Mouse (Mus musculus) MEL (cell line): ENCODE results near the gene Plk3. TPM values are rescaled to one million over a fixed set of nuclear protein-coding genes. Genes with fewer than 3 reads are reported as not detected.

Source experiments
- DNase-seq: peaks from one replicate; pipeline ENCODE4 v3.0.0; 2011; ENCODE audit warnings: low read depth, low spot score
- H3K27ac ChIP-seq: 2 replicates; pipeline ENCODE4 v1.5.1; 2012; ENCODE audit warnings: low read depth, mild to moderate bottlenecking, control low read depth, low read length, moderate library complexity; ENCODE audit not compliant: control insufficient read depth
- H3K27me3 ChIP-seq, 2 experiments: fragments of 150-350 bp in 1 of 2; sonication (generic) in 1 of 2; 2 replicates each; pipeline ENCODE4 v1.6.1; 2012; ENCODE audit warnings: low read length in 2 of 2, mild to moderate bottlenecking in 2 of 2, improper control_type of control experiment in 1 of 2, moderate library complexity in 1 of 2; ENCODE audit not compliant: insufficient read depth in 2 of 2, control insufficient read depth in 1 of 2
- H3K36me3 ChIP-seq, 2 experiments: 2 replicates each; pipeline ENCODE4 v1.6.1; 2012 to 2014; ENCODE audit warnings: low read length in 2 of 2, improper control_type of control experiment in 1 of 2, inconsistent platforms in 1 of 2, mild to moderate bottlenecking in 1 of 2; ENCODE audit not compliant: insufficient read depth in 2 of 2, control insufficient read depth in 1 of 2
- H3K4me1 ChIP-seq, 2 experiments: fragments of 150-350 bp in 1 of 2; sonication (generic) in 1 of 2; 2 replicates each; pipeline ENCODE4 v1.6.1; 2012; ENCODE audit warnings: low read length in 2 of 2, improper control_type of control experiment in 1 of 2, mild to moderate bottlenecking in 1 of 2; ENCODE audit not compliant: insufficient read depth in 2 of 2, control insufficient read depth in 1 of 2
- H3K4me3 ChIP-seq, 2 experiments: fragments of 150-350 bp in 1 of 2; sonication (generic) in 1 of 2; 2 replicates each; pipeline ENCODE4 v1.5.1; 2012; ENCODE audit warnings: low read depth in 2 of 2, low read length in 2 of 2, mild to moderate bottlenecking in 2 of 2, moderate library complexity in 2 of 2, control low read depth in 1 of 2, improper control_type of control experiment in 1 of 2; ENCODE audit not compliant: control insufficient read depth in 1 of 2, insufficient read depth in 1 of 2
- H3K79me2 ChIP-seq: 2 replicates; pipeline ENCODE4 v1.6.1; 2012; ENCODE audit warnings: mild to moderate bottlenecking, low read length, moderate library complexity; ENCODE audit not compliant: control insufficient read depth, poor library complexity, insufficient read depth
- H3K9ac ChIP-seq: 2 replicates; pipeline ENCODE4 v1.6.1; 2012; ENCODE audit warnings: low read depth, mild to moderate bottlenecking, control low read depth, low read length, moderate library complexity; ENCODE audit not compliant: control insufficient read depth, poor library complexity, severe bottlenecking
- H3K9me3 ChIP-seq: fragments of 150-350 bp; sonication (generic); replicated peaks from 2 replicates; pipeline ENCODE4 v1.6.1; 2012; ENCODE audit warnings: mild to moderate bottlenecking, low read length, improper control_type of control experiment, moderate library complexity; ENCODE audit not compliant: insufficient read depth
- CHD1 ChIP-seq: IDR thresholded peaks from 2 replicates; pipeline ENCODE4 v1.6.1; 2012; ENCODE audit warnings: low read depth, mild to moderate bottlenecking, inconsistent platforms, low read length, improper control_type of control experiment
- CHD2 ChIP-seq: IDR thresholded peaks from 2 replicates; pipeline ENCODE4 v1.6.1; 2011; ENCODE audit warnings: low read length, improper control_type of control experiment
- E2F4 ChIP-seq: IDR thresholded peaks from 2 replicates; pipeline ENCODE4 v1.6.1; 2011; ENCODE audit warnings: low read depth, low read length, improper control_type of control experiment, borderline replicate concordance
- ELF1 ChIP-seq: IDR thresholded peaks from 2 replicates; pipeline ENCODE4 v1.6.1; 2014; ENCODE audit warnings: low read depth, mild to moderate bottlenecking, inconsistent platforms, low read length, improper control_type of control experiment, moderate library complexity
- EP300 ChIP-seq, 2 experiments: IDR thresholded peaks; 2 replicates each; pipeline ENCODE4 v1.6.1; 2011; ENCODE audit warnings: improper control_type of control experiment in 2 of 2, low read length in 2 of 2, low read depth in 1 of 2, mild to moderate bottlenecking in 1 of 2
- ETS1 ChIP-seq: IDR thresholded peaks from 2 replicates; pipeline ENCODE4 v1.6.1; 2012; ENCODE audit warnings: low read depth, mild to moderate bottlenecking, inconsistent platforms, low read length, improper control_type of control experiment, moderate library complexity
- GATA1 ChIP-seq: IDR thresholded peaks from 2 replicates; pipeline ENCODE4 v1.6.1; 2011; ENCODE audit warnings: low read depth, low read length, improper control_type of control experiment
- HCFC1 ChIP-seq: IDR thresholded peaks from 2 replicates; pipeline ENCODE4 v1.6.1; 2012; ENCODE audit warnings: low read depth, mild to moderate bottlenecking, inconsistent platforms, low read length, improper control_type of control experiment, moderate library complexity
- KAT2A ChIP-seq: conservative IDR thresholded peaks from 2 replicates; pipeline ENCODE4 v1.6.1; 2012; ENCODE audit warnings: low read depth, low read length, improper control_type of control experiment, inconsistent platforms
- MAX ChIP-seq: IDR thresholded peaks from 2 replicates; pipeline ENCODE4 v1.6.1; 2011; ENCODE audit warnings: low read length, improper control_type of control experiment
- MXI1 ChIP-seq: IDR thresholded peaks from 2 replicates; pipeline ENCODE4 v1.6.1; 2011; ENCODE audit warnings: mild to moderate bottlenecking, low read depth, low read length, improper control_type of control experiment
- MYB ChIP-seq: IDR thresholded peaks from 2 replicates; pipeline ENCODE4 v1.6.1; 2011; ENCODE audit warnings: mild to moderate bottlenecking, low read depth, low read length, improper control_type of control experiment
- NRF1 ChIP-seq: IDR thresholded peaks from 2 replicates; pipeline ENCODE4 v1.6.1; 2014; ENCODE audit warnings: low read depth, mild to moderate bottlenecking, inconsistent platforms, low read length, improper control_type of control experiment, moderate library complexity; ENCODE audit not compliant: poor library complexity, insufficient read depth, severe bottlenecking
- POLR2AphosphoS2 ChIP-seq: IDR thresholded peaks from 2 replicates; pipeline ENCODE4 v1.6.1; 2011; ENCODE audit warnings: low read length, improper control_type of control experiment
- POLR2AphosphoS5 ChIP-seq: IDR thresholded peaks from 2 replicates; pipeline ENCODE4 v1.6.1; 2012; ENCODE audit warnings: low read depth, borderline replicate concordance, mild to moderate bottlenecking, inconsistent platforms, low read length, moderate library complexity, mixed read lengths
- RAD21 ChIP-seq: IDR thresholded peaks from 2 replicates; pipeline ENCODE4 v1.6.1; 2011; ENCODE audit warnings: mild to moderate bottlenecking, low read depth, low read length, improper control_type of control experiment
- RCOR1 ChIP-seq: IDR thresholded peaks from 2 replicates; pipeline ENCODE4 v1.6.1; 2012; ENCODE audit warnings: low read depth, mild to moderate bottlenecking, inconsistent platforms, low read length, improper control_type of control experiment
- SIN3A ChIP-seq: IDR thresholded peaks from 2 replicates; pipeline ENCODE4 v1.6.1; 2012; ENCODE audit warnings: low read length, improper control_type of control experiment, inconsistent platforms
- SMC3 ChIP-seq: IDR thresholded peaks from 2 replicates; pipeline ENCODE4 v1.6.1; 2011; ENCODE audit warnings: low read depth, low read length, improper control_type of control experiment
- TAL1 ChIP-seq: IDR thresholded peaks from 2 replicates; pipeline ENCODE4 v1.6.1; 2012; ENCODE audit warnings: mild to moderate bottlenecking, inconsistent platforms, low read length, moderate library complexity, mixed read lengths
- UBTF ChIP-seq: IDR thresholded peaks from 2 replicates; pipeline ENCODE4 v1.6.1; 2012; ENCODE audit warnings: low read depth, mild to moderate bottlenecking, inconsistent platforms, low read length, improper control_type of control experiment, moderate library complexity, borderline replicate concordance; ENCODE audit not compliant: insufficient read depth
- USF1 ChIP-seq: IDR thresholded peaks from 2 replicates; pipeline ENCODE4 v1.6.1; 2014; ENCODE audit warnings: low read depth, mild to moderate bottlenecking, inconsistent platforms, low read length, improper control_type of control experiment, moderate library complexity
- USF2 ChIP-seq, 2 experiments: IDR thresholded peaks; 2 replicates each; pipeline ENCODE4 v1.6.1; 2011 to 2012; ENCODE audit warnings: improper control_type of control experiment in 2 of 2, low read length in 2 of 2, borderline replicate concordance in 1 of 2, inconsistent platforms in 1 of 2, low read depth in 1 of 2, mild to moderate bottlenecking in 1 of 2; ENCODE audit not compliant: insufficient read depth in 1 of 2
- ZC3H11A ChIP-seq: IDR thresholded peaks from 2 replicates; pipeline ENCODE4 v1.6.1; 2012; ENCODE audit warnings: low read depth, mild to moderate bottlenecking, inconsistent platforms, low read length, improper control_type of control experiment
- ZMIZ1 ChIP-seq: IDR thresholded peaks from 2 replicates; pipeline ENCODE4 v1.6.1; 2012; ENCODE audit warnings: low read depth, mild to moderate bottlenecking, inconsistent platforms, low read length, improper control_type of control experiment, moderate library complexity
- polyA plus RNA-seq, 2 experiments: library from polyadenylated mRNA; stranded (reverse) in 1 of 2; unstranded in 1 of 2; fragments of >175 nt in 1 of 2; fragments of >200 nt in 1 of 2; gene quantifications; 2 replicates each; pipeline versions ENCODE4 v1.2.1 to v1.2.4; 2012; ENCODE audit warnings: low replicate concordance in 2 of 2, low read depth in 1 of 2; ENCODE audit not compliant: insufficient read length in 2 of 2, insufficient read depth in 1 of 2, missing spikeins in 1 of 2
- total RNA-seq: library from RNA; depleted of rRNA; stranded (reverse); fragments of 300-350 nt; gene quantifications from 2 replicates; pipeline ENCODE4 v1.2.3, GENCODE M21; 2012

The Plk3 gene
- total and polyA plus RNA-seq, 3 experiments = 5.3 to 13.8 TPM; not detected in 1

GRCm38 (mm10) chr4:117139217-117139612 lies 5.5 kb upstream of the Plk3 start (continued):
- TF ChIP-seq ETS1 (no peak), TAL1 (no peak), ZC3H11A (peak; percentile 67), MAX (peak; percentile 98), RAD21 (peak; percentile 79), POLR2AphosphoS5 (no peak), ELF1 (no peak)

GRCm38 (mm10) chr4:117138295-117139216 lies 4.8 kb upstream of the Plk3 start:
- H3K9me3 ChIP-seq = no peaks in the 10 kb centered on the region
- peak overlapping the region; percentile 55 for H3K27ac ChIP-seq
- H3K4me3 ChIP-seq = peak overlapping the region; percentile 3 to 8; a peak in 2 of 4 replicates
- peaks cover 5 to 22% of the 10 kb centered on the region in 2 experiments for H3K4me1 ChIP-seq
- no peak for DNase-seq
- peak overlapping the region; percentile 70 for H3K9ac ChIP-seq
- H3K79me2 ChIP-seq = peaks cover 2% of the 10 kb centered on the region
- H3K36me3 ChIP-seq = peaks cover 0 to 4% of the 10 kb centered on the region in 2 experiments; a peak in 2 of 4 replicates
- H3K27me3 ChIP-seq = no peaks in the 10 kb centered on the region
- no peak for TF ChIP-seq MYB
- TF ChIP-seq UBTF = no peak
- no peak for TF ChIP-seq USF1
- TF ChIP-seq E2F4 = no peak
- TF ChIP-seq ELF1 = no peak
- no peak for TF ChIP-seq USF2 (IDR thresholded peaks at IDR 0.05; ENCODE audit: borderline replicate concordance in 1 of 2, insufficient read depth in 1 of 2, low read depth in 1 of 2, low read length in 2 of 2)
- TF ChIP-seq EP300 (IDR thresholded peaks at IDR 0.05; ENCODE audit: low read depth in 1 of 2, low read length in 2 of 2) = no peak

DNA sequence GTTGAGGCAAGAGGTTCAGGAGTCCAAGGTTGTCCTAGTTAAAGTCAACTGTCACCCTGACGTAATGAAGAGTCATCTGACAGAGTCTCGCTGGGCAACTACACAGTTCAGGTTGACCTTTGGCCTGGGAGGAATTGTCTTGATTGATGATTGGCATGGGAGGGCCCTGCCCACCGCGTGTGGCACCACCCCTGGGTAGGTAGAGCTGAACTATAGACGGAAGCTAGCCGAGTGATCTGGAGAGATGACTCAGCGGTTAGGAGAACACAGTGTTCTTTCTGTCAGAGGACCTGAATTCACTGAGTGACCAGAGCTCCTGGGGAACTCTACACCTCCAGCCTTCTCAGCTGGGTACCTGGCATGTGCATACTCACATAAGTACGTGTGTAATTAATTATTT lies 2.3 kb upstream of the Plk3 start:
- Histone ChIP-seq H3K4me1 (peaks cover 7 to 27% of the 10 kb centered on the region in 2 experiments), H3K27me3 (no peaks in the 10 kb centered on the region), H3K9me3 (no peaks in the 10 kb centered on the region), H3K4me3 (peak overlapping the region; percentile 51 to 64), H3K9ac (peak overlapping the region; percentile 72), H3K79me2 (peaks cover 9% of the 10 kb centered on the region), H3K27ac (peak overlapping the region; percentile 81), H3K36me3 (peaks cover 0 to 4% of the 10 kb centered on the region in 2 experiments; a peak in 2 of 4 replicates)
- peak; percentile 79 for DNase-seq
- no peak for TF ChIP-seq CHD2
- TF ChIP-seq GATA1 = no peak
- peak; percentile 70 for TF ChIP-seq MAX
- TF ChIP-seq ELF1 = 0 out of 2 replicates have a peak, but pooled peaks have one; percentile 20
- peak; percentile 78; the same call in 1 of the 2 replicates for TF ChIP-seq POLR2AphosphoS2
- TF ChIP-seq UBTF = no peak
- peak; percentile 45; the same call in 1 of the 2 replicates for TF ChIP-seq ETS1
- no peak for TF ChIP-seq MYB
- no peak for TF ChIP-seq RCOR1
- TF ChIP-seq HCFC1 = no peak
- peak; percentile 67; the same call in 1 of the 2 replicates for TF ChIP-seq MXI1
- no peak for TF ChIP-seq RAD21
- peak; percentile 65; the same call in 1 of the 2 replicates for TF ChIP-seq ZMIZ1
- TF ChIP-seq KAT2A = no peak
- no peak for TF ChIP-seq SMC3
- TF ChIP-seq SIN3A = no peak; the same call in 1 of the 2 replicates
- TF ChIP-seq CHD1 = no peak
- 0 out of 2 replicates have a peak, but pooled peaks have one; percentile 6 for TF ChIP-seq NRF1
